ENCODE assay signal across 21 mouse cellular contexts in the genomic region with DNA sequence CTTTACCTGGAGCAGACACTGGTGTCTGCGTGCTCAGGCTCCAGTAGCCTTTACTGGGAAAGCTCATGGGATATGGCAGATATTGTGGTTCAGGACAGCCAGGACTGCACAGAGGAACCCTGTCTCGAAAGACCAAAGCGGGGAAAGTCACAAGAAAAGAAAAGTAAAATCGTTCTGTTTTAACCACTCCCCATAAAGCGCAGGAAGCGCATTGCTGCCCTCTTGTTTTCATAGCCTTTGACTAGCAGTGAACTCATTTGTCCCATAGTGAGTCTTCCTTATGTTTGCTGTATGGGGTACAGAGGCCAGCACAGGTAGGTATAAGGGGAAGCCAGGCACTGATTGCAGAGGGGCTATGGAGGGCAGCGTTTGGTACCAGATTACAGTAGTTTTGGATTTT.
A peak's percentile ranks its signal among the peaks of the same experiment; 100 is the strongest.
DNase-seq lines count a peak whose midpoint lies in the region; ATAC-seq and TF ChIP-seq lines count a peak whose summit lies in the region.
"Had no signal": no experiment of that assay in that cellular context is flagged by ENCODE, and none has a peak within 500 bp of the region (broad histone marks: within the 10 kb centered on the region; RNA-seq: fewer than 3 reads in every experiment).

No protein-coding gene starts in this region.

- H3K27me3 ChIP-seq in heart, adult 2 months (ENCODE audit: control insufficient read depth, insufficient read depth, low read length): no peaks in the 10 kb centered on the region
- H3K27me3 ChIP-seq in lung, postnatal 0 days (replicated peaks; ENCODE audit: insufficient read depth, low read length): no peaks in the 10 kb centered on the region
- H3K27me3 ChIP-seq: forebrain, embryonic 12.5 days had no signal

- peaks cover 12% of the 10 kb centered on the region for H3K79me2 ChIP-seq in heart, adult 2 months (replicated peaks; ENCODE audit: control insufficient read depth, insufficient read depth, low read length)

- WGBS in heart, adult 2 months: 61% methylated on average over 7 of the region's 7 CpGs
- WGBS in lung, postnatal 0 days: 81% methylated on average over 7 of the region's 7 CpGs

- H3K27ac ChIP-seq in heart, adult 2 months: no peak overlapping the region
- no peak overlapping the region for H3K27ac ChIP-seq in lung, postnatal 0 days (ENCODE audit: low read length)
- H3K27ac ChIP-seq: forebrain, embryonic 12.5 days; hindbrain, embryonic 14.5 days; macrophage; midbrain, embryonic 12.5 days had no signal

- TF ChIP-seq CTCF in heart, adult 2 months (IDR thresholded peaks at IDR 0.05): peak; percentile 28; the same call in 1 of the 2 replicates
- peak; percentile 21; the same call in 1 of the 2 replicates for TF ChIP-seq CTCF in lung, postnatal 0 days (IDR thresholded peaks at IDR 0.05)

- peaks cover 5% of the 10 kb centered on the region; the same call in 1 of the 2 replicates for H3K36me3 ChIP-seq in heart, adult 2 months (ENCODE audit: control insufficient read depth, insufficient read depth, low read length)
- H3K36me3 ChIP-seq in lung, postnatal 0 days (ENCODE audit: insufficient read depth, low read length): no peaks in the 10 kb centered on the region
- H3K36me3 ChIP-seq: forebrain, embryonic 12.5 days; midbrain, embryonic 12.5 days had no signal

- H3K4me3 ChIP-seq in heart, adult 2 months: no peak overlapping the region
- no peak overlapping the region for H3K4me3 ChIP-seq in lung, postnatal 0 days (ENCODE audit: low read depth, low read length)
- H3K4me3 ChIP-seq: forebrain, embryonic 12.5 days; midbrain, embryonic 12.5 days; myocyte had no signal

- no peak for ATAC-seq in lung, postnatal 0 days
- peak; percentile 20 for ATAC-seq in inflammation-experienced regulatory T-cells, adult 6 months
- no peak for ATAC-seq in megakaryocyte, adult 5-6 weeks (ENCODE audit: poor library complexity, severe bottlenecking)

- no peak for TF ChIP-seq EP300 in heart, adult 2 months (IDR thresholded peaks at IDR 0.05; ENCODE audit: insufficient read depth, low read depth, low read length)
- TF ChIP-seq EP300 in lung, postnatal 0 days (IDR thresholded peaks at IDR 0.05): no peak

- no peak overlapping the region for H3K9ac ChIP-seq in heart, adult 2 months (ENCODE audit: low read depth, low read length)
- no peak overlapping the region for H3K9ac ChIP-seq in lung, postnatal 0 days (replicated peaks; ENCODE audit: low read depth)
- H3K9ac ChIP-seq: forebrain, embryonic 12.5 days; hindbrain, embryonic 14.5 days; lung, embryonic 14.5 days; midbrain, embryonic 12.5 days had no signal

- no peaks in the 10 kb centered on the region for H3K9me3 ChIP-seq in lung, postnatal 0 days (ENCODE audit: low read length)
- H3K9me3 ChIP-seq: forebrain, embryonic 12.5 days; midbrain, embryonic 12.5 days had no signal

- no peak for TF ChIP-seq POLR2A in heart, adult 2 months (IDR thresholded peaks at IDR 0.05; ENCODE audit: insufficient read depth, low read depth, low read length)

- intact Hi-C loops in heart, adult 2 months (cut with DNase I): no loop called here
- intact Hi-C loops in heart, postnatal 14 days (cut with DNase I): no loop called here

- no peak for DNase-seq in heart, adult 2 months
- no peak for DNase-seq in heart, postnatal 14 days
- DNase-seq in lung, postnatal 0 days (ENCODE audit: low spot score): no peak
- DNase-seq in lung, postnatal 25 days (ENCODE audit: low spot score): no peak
- DNase-seq in thymus, postnatal 36 days: peak; percentile 30 to 46
- DNase-seq in neural tube, embryonic 10.5 days (ENCODE audit: extremely low spot score, low spot score): no peak
- DNase-seq: adrenal gland, adult 2 months; cerebellum, adult 8-10 months; gastrocnemius, postnatal 10 days; heart, postnatal 10 days; kidney, adult 2 months; kidney, postnatal 25 days; lung, embryonic 14.5 days had no signal

- no peak overlapping the region for H3K4me2 ChIP-seq in lung, postnatal 0 days (replicated peaks; ENCODE audit: low read depth, low read length)
- H3K4me2 ChIP-seq: forebrain, embryonic 12.5 days; heart, embryonic 11.5 days; hindbrain, embryonic 14.5 days; lung, embryonic 14.5 days; midbrain, embryonic 12.5 days had no signal

- H3K4me1 ChIP-seq in heart, adult 2 months (ENCODE audit: control insufficient read depth, insufficient read depth, low read length): peaks cover 22% of the 10 kb centered on the region
- H3K4me1 ChIP-seq in lung, postnatal 0 days (ENCODE audit: insufficient read depth, low read depth, low read length): no peaks in the 10 kb centered on the region

Comparison
In these comparisons a context has a peak if more than half of its experiments do, and no peak if none do; other contexts are left out.
1. DNase-seq: peak in thymus, postnatal 36 days (2 of 2); none in heart, adult 2 months (0 of 2), heart, postnatal 14 days (0 of 2), lung, postnatal 0 days (single experiment), lung, postnatal 25 days (single experiment) and neural tube, embryonic 10.5 days (single experiment).